Mouse (Mus musculus) granulocyte monocyte progenitor cell, adult 5-6 weeks (primary cell): ENCODE data around the gene Etv4. TPM values are rescaled to one million over a fixed set of nuclear protein-coding genes. Genes with fewer than 3 reads are reported as not detected.

Experiments used
- ATAC-seq: replicated peaks from 2 replicates; pipeline ENCODE4 v1.8.0; 2016; ENCODE audit warnings: mild to moderate bottlenecking, moderate TSS enrichment, inconsistent platforms; ENCODE audit not compliant: poor library complexity, severe bottlenecking
- total RNA-seq, 2 experiments: library from RNA; stranded (forward) in 1 of 2; stranded (reverse) in 1 of 2; fragments of 200-712, 200-1000 nt in 1 of 2; fragments of >200 nt in 1 of 2; fragmentation: Nextera tagmentation in 1 of 2; gene quantifications; 2 replicates each; pipeline ENCODE4 v1.2.3; 2014 to 2017

The Etv4 gene
- total RNA-seq, 2 experiments from 2014 or later = not detected

GRCm38 (mm10) chr11:101726765-101727164 lies 58.4 kb downstream of the Etv4 start:
- no peak for ATAC-seq

GRCm38 (mm10) chr11:101725043-101725442 lies 60.1 kb downstream of the Etv4 start:
- no peak for ATAC-seq

- ATAC-seq = no peak
These were observed 65.1 kb downstream of the Etv4 start for GRCm38 (mm10) chr11:101719986-101720520.

Other genes with a start within 250 kb of the Etv4 start
- gene Brca1, start 233.4 kb downstream of the Etv4 start, total RNA-seq (2014; fragmentation: Nextera tagmentation) = 26.6 and 34.0 TPM in 2 replicates
- 38.5 and 39.0 TPM in 2 replicates for gene Brca1, start 233.4 kb downstream of the Etv4 start, total RNA-seq (2017)
- 33.2 and 45.0 TPM in 2 replicates for gene Nbr1, start 233.2 kb downstream of the Etv4 start, total RNA-seq (2014; fragmentation: Nextera tagmentation)
- gene Nbr1, start 233.2 kb downstream of the Etv4 start, total RNA-seq (2017) = 38.6 and 41.4 TPM in 2 replicates
- gene Tmem106a, start 203.1 kb downstream of the Etv4 start, total RNA-seq (2014; fragmentation: Nextera tagmentation) = 4.3 and 6.3 TPM in 2 replicates
- 0.78 and 1.4 TPM in 2 replicates for gene Tmem106a, start 203.1 kb downstream of the Etv4 start, total RNA-seq (2017)
- not detected in 2 replicates for gene Gm11634, start 186.1 kb downstream of the Etv4 start, total RNA-seq (2014; fragmentation: Nextera tagmentation)
- not detected in 2 replicates for gene Gm11634, start 186.1 kb downstream of the Etv4 start, total RNA-seq (2017)
- gene Rdm1, start 158.2 kb downstream of the Etv4 start, total RNA-seq (2014; fragmentation: Nextera tagmentation) = 6.4 and 28.8 TPM in 2 replicates
- 6.2 and 17.0 TPM in 2 replicates for gene Rdm1, start 158.2 kb downstream of the Etv4 start, total RNA-seq (2017)
- gene Arl4d, start 119.8 kb downstream of the Etv4 start, total RNA-seq (2014; fragmentation: Nextera tagmentation) = 1.1 TPM in 1 of 2 replicates, not detected in the other
- 0.34 and 0.77 TPM in 2 replicates for gene Arl4d, start 119.8 kb downstream of the Etv4 start, total RNA-seq (2017)
- gene Dhx8, start 52.5 kb downstream of the Etv4 start, total RNA-seq (2014; fragmentation: Nextera tagmentation) = 24.8 and 35.2 TPM in 2 replicates
- gene Dhx8, start 52.5 kb downstream of the Etv4 start, total RNA-seq (2017) = 35.2 and 38.3 TPM in 2 replicates
- not detected in 2 replicates for gene Meox1, start 109.0 kb upstream of the Etv4 start, total RNA-seq (2014; fragmentation: Nextera tagmentation)
- gene Meox1, start 109.0 kb upstream of the Etv4 start, total RNA-seq (2017) = not detected in 2 replicates
- not detected in 2 replicates for gene Sost, start 181.6 kb upstream of the Etv4 start, total RNA-seq (2014; fragmentation: Nextera tagmentation)
- not detected in 2 replicates for gene Sost, start 181.6 kb upstream of the Etv4 start, total RNA-seq (2017)
- not detected in 2 replicates for gene Cfap97d1, start 198.9 kb upstream of the Etv4 start, total RNA-seq (2014; fragmentation: Nextera tagmentation)
- not detected in 2 replicates for gene Cfap97d1, start 198.9 kb upstream of the Etv4 start, total RNA-seq (2017)
- 3.9 and 4.3 TPM in 2 replicates for gene Dusp3, start 201.6 kb upstream of the Etv4 start, total RNA-seq (2014; fragmentation: Nextera tagmentation)
- 0.95 and 1.1 TPM in 2 replicates for gene Dusp3, start 201.6 kb upstream of the Etv4 start, total RNA-seq (2017)
- gene Mpp3, start 243.1 kb upstream of the Etv4 start, total RNA-seq (2014; fragmentation: Nextera tagmentation) = not detected in 2 replicates
- gene Mpp3, start 243.1 kb upstream of the Etv4 start, total RNA-seq (2017) = not detected in 2 replicates